In genomic region chr6:28723059-28723458, GRCm38 (mm10) we compare ENCODE assay signal across 21 mouse cellular contexts.
DNase-seq lines count a peak whose midpoint lies in the region; ATAC-seq and TF ChIP-seq lines count a peak whose summit lies in the region.
"Had no signal": no experiment of that assay in that cellular context is flagged by ENCODE, and none has a peak within 500 bp of the region (broad histone marks: within the 10 kb centered on the region; RNA-seq: fewer than 3 reads in every experiment).

No protein-coding gene starts in this region.

- no peak overlapping the region for H3K4me2 ChIP-seq in lung, postnatal 0 days (replicated peaks; ENCODE audit: low read depth, low read length)
- H3K4me2 ChIP-seq: hindbrain, embryonic 13.5 days; liver, embryonic 13.5 days had no signal

- no peaks in the 10 kb centered on the region; the same call in 1 of the 2 replicates for H3K4me1 ChIP-seq in lung, postnatal 0 days (ENCODE audit: insufficient read depth, low read depth, low read length)
- H3K4me1 ChIP-seq in G1E (ENCODE audit: insufficient read depth, low read depth, low read length) = peaks cover 12% of the 10 kb centered on the region
- H3K4me1 ChIP-seq: liver, embryonic 13.5 days had no signal

- H3K36me3 ChIP-seq in lung, postnatal 0 days (ENCODE audit: insufficient read depth, low read length) = no peaks in the 10 kb centered on the region
- peaks cover 60% of the 10 kb centered on the region for H3K36me3 ChIP-seq in G1E (replicated peaks)
- H3K36me3 ChIP-seq in splenic B cell, adult 2 months (ENCODE audit: control insufficient read depth, insufficient read depth, low read length, poor library complexity, severe bottlenecking) = no peaks in the 10 kb centered on the region
- H3K36me3 ChIP-seq: hindbrain, embryonic 13.5 days had no signal

- no peak for TF ChIP-seq CTCF in lung, postnatal 0 days (IDR thresholded peaks at IDR 0.05)
- no peak for TF ChIP-seq CTCF in G1E (IDR thresholded peaks at IDR 0.05; ENCODE audit: low read depth, low read length)

- whole genome bisulfite sequencing in lung, postnatal 0 days = 7% methylated on average over 2 of the region's 2 CpGs

- no peak for TF ChIP-seq EP300 in lung, postnatal 0 days (IDR thresholded peaks at IDR 0.05)

- peak; percentile 48 for DNase-seq in lung, postnatal 0 days (ENCODE audit: low spot score)
- DNase-seq in lung, postnatal 14 days = no peak
- peak; percentile 35 for DNase-seq in G1E (ENCODE audit: low spot score)
- peak; percentile 4 for DNase-seq in splenic B cell, adult 2 months (ENCODE audit: low read depth, low spot score)
- DNase-seq in MN1 (ENCODE audit: low spot score) = no peak
- DNase-seq in ovary, postnatal 14 days (ENCODE audit: low spot score) = no peak
- DNase-seq: adrenal gland, adult 8-10 months; cerebellum, adult 2 months; cerebellum, postnatal 36 days; gastrocnemius, postnatal 14 days; heart, adult 2 months; kidney, adult 11 months; kidney, postnatal 10 days; liver, embryonic 13.5 days; lung, adult 2 months; thymus, postnatal 14 days had no signal

- H3K9me3 ChIP-seq in lung, postnatal 0 days (ENCODE audit: low read length) = no peaks in the 10 kb centered on the region
- H3K9me3 ChIP-seq in G1E (replicated peaks) = no peaks in the 10 kb centered on the region
- H3K9me3 ChIP-seq: hindbrain, embryonic 13.5 days; liver, embryonic 13.5 days had no signal

- ATAC-seq in lung, postnatal 0 days = 0 out of 2 replicates have a peak, but pooled peaks have one; percentile 23
- ATAC-seq in G1E (ENCODE audit: extremely low read depth, insufficient number of reproducible peaks, low FRiP score, poor library complexity, severe bottlenecking) = peak; percentile 49
- ATAC-seq in granulocyte monocyte progenitor cell, adult 5-6 weeks (replicated peaks; ENCODE audit: poor library complexity, severe bottlenecking) = peak; percentile 87
- ATAC-seq: forebrain, embryonic 14.5 days; Patski had no signal

- no peak overlapping the region for H3K27ac ChIP-seq in lung, postnatal 0 days (ENCODE audit: low read length)
- H3K27ac ChIP-seq: heart, adult 2 months; hindbrain, embryonic 13.5 days; left cerebral cortex, adult 2 months; liver, embryonic 13.5 days had no signal

- H3K4me3 ChIP-seq in lung, postnatal 0 days (ENCODE audit: low read depth, low read length) = no peak overlapping the region
- no peak overlapping the region for H3K4me3 ChIP-seq in G1E (ENCODE audit: low read depth, low read length)
- H3K4me3 ChIP-seq: heart, adult 2 months; hindbrain, embryonic 13.5 days; left cerebral cortex, adult 2 months; liver, embryonic 13.5 days had no signal

- no peaks in the 10 kb centered on the region for H3K27me3 ChIP-seq in lung, postnatal 0 days (replicated peaks; ENCODE audit: insufficient read depth, low read length)
- H3K27me3 ChIP-seq in G1E (ENCODE audit: insufficient read depth, low read length) = no peaks in the 10 kb centered on the region
- no peaks in the 10 kb centered on the region for H3K27me3 ChIP-seq in splenic B cell, adult 2 months (ENCODE audit: control insufficient read depth, insufficient read depth, low read length, poor library complexity, severe bottlenecking)
- H3K27me3 ChIP-seq: hindbrain, embryonic 13.5 days; liver, embryonic 13.5 days; Patski had no signal

- no peak overlapping the region for H3K9ac ChIP-seq in lung, postnatal 0 days (replicated peaks; ENCODE audit: low read depth)
- H3K9ac ChIP-seq: hindbrain, embryonic 13.5 days; liver, embryonic 13.5 days had no signal

Comparison
In these comparisons a context has a peak if more than half of its experiments do, and no peak if none do; other contexts are left out.
1. DNase-seq: peak in lung, postnatal 0 days (single experiment), G1E (single experiment) and splenic B cell, adult 2 months (single experiment); none in lung, postnatal 14 days (single experiment), MN1 (single experiment) and ovary, postnatal 14 days (single experiment).
2. ATAC-seq: peak in every context shown above with its lines; median percentile 87 in granulocyte monocyte progenitor cell, adult 5-6 weeks; 49 in G1E; 23 in lung, postnatal 0 days.